Mouse (Mus musculus): Measurements from ENCODE around the gene Ndufaf2. TPM values are rescaled to one million over a fixed set of nuclear protein-coding genes. Genes with fewer than 3 reads are reported as not detected.
A peak's percentile ranks its signal among the peaks of the same experiment; 100 is the strongest.

Gene Ndufaf2
- polyA plus RNA-seq, 1 experiment, result 4.4 TPM

DNA sequence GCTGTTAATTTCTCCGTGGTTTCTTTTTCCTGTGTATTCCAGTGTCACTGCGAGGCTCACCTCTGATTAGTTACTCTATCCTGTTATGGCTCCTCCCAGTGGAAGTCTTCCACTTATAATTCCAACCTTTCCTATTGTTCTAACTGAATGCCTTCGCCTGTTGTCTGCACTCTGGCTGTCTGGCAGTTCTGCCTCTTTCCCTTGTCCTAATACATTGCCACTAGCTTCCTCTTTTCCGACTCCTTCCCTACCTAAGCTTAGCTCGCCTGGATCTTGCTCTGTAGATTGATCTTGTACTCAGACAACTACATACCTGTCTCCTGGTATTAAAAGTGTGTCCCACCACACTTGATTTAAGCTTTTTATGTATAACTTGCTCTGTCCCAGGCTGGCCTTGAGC lies 22.4 kb upstream of the Ndufaf2 start:
- Histone ChIP-seq H3K36me3 (ENCODE audit: control insufficient read depth) (peaks cover 81% of the 10 kb centered on the region), H3K27me3 (ENCODE audit: control insufficient read depth) (no peaks in the 10 kb centered on the region), H3K4me1 (ENCODE audit: control insufficient read depth) (no peaks in the 10 kb centered on the region), H3K9me3 (ENCODE audit: control insufficient read depth, low read length) (no peaks in the 10 kb centered on the region), H3K4me3 (replicated peaks) (no peak overlapping the region)
- no peak for TF ChIP-seq TAL1 (IDR thresholded peaks at IDR 0.05; ENCODE audit: low read length)
- TF ChIP-seq GATA1 (IDR thresholded peaks at IDR 0.05; ENCODE audit: low read length), result no peak

DNA sequence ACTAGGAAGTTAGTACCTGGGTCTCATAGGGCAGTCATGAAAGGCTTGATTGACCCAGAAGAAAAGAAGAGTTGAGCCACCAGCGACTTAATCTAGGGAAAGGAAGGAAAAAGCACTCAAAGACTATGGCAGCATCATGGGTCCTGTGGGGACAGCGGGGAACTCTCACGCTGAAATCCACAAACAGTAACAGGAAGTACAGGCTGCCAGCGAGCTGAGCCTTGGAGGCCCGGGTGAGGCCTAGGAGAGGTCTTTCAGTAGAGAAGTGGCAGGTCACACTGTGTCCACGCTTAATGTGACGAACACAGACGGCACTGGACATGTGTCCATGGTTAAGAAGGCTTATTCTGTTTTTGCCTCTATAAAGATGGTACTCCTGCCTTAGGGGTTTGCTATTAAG lies 21.2 kb upstream of the Ndufaf2 start:
- Histone ChIP-seq H3K4me3 (replicated peaks) (no peak overlapping the region), H3K9me3 (ENCODE audit: control insufficient read depth, low read length) (no peaks in the 10 kb centered on the region), H3K27me3 (ENCODE audit: control insufficient read depth) (no peaks in the 10 kb centered on the region), H3K4me1 (ENCODE audit: control insufficient read depth) (no peaks in the 10 kb centered on the region), H3K36me3 (ENCODE audit: control insufficient read depth) (peaks cover 76% of the 10 kb centered on the region)
- no peak for TF ChIP-seq GATA1 (IDR thresholded peaks at IDR 0.05; ENCODE audit: low read length)
- TF ChIP-seq TAL1 (IDR thresholded peaks at IDR 0.05; ENCODE audit: low read length), result no peak

DNA sequence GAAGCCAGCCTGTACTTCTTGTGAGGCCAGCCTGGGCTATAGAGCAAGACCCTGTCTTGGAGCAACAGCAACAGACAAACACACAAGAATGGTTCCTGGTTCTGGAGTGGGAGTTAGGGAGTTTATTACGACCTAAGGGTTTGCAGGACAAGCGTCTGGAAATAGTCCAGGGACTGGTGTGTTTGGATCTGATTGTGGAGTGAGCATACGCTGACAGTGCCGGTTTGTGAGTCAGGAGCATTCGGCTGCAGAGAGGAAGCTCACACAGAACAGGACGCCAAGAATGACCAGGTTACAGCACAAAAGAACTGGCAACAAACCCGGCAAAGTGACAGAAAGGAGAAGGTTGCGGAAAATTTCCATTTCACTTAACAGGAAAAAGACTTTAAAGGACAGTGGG lies 12.1 kb upstream of the Ndufaf2 start:
- no peaks in the 10 kb centered on the region for H3K4me1 ChIP-seq (ENCODE audit: control insufficient read depth)
- peaks cover 51% of the 10 kb centered on the region for H3K36me3 ChIP-seq (ENCODE audit: control insufficient read depth)
- TF ChIP-seq GATA1 (IDR thresholded peaks at IDR 0.05; ENCODE audit: low read length) (no peak), TAL1 (IDR thresholded peaks at IDR 0.05; ENCODE audit: low read length) (no peak)
- H3K4me3 ChIP-seq (replicated peaks), result no peak overlapping the region
- no peaks in the 10 kb centered on the region for H3K9me3 ChIP-seq (ENCODE audit: control insufficient read depth, low read length)
- H3K27me3 ChIP-seq (ENCODE audit: control insufficient read depth), result no peaks in the 10 kb centered on the region

DNA sequence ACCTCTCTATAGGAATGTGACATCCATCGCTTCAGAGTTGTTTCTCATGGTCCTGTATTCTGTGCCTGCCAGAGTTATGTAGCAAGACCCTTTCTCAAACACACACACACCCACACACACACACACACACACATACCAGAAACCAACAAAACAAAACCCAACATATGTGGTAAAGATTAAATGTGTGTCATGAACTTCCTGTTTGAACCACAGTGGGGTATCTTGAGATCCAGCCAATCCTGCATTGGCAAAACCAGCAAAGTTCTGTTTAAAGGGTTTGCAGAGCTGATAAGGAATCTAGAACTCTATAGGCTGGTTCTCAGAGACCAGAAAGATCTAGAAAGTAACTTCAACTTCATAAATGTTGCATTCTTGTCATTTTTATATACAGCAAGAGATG lies 11.6 kb upstream of the Ndufaf2 start:
- no peaks in the 10 kb centered on the region for H3K9me3 ChIP-seq (ENCODE audit: control insufficient read depth, low read length)
- H3K4me1 ChIP-seq (ENCODE audit: control insufficient read depth), result no peaks in the 10 kb centered on the region
- H3K36me3 ChIP-seq (ENCODE audit: control insufficient read depth), result peaks cover 49% of the 10 kb centered on the region
- no peak for TF ChIP-seq GATA1 (IDR thresholded peaks at IDR 0.05; ENCODE audit: low read length)
- no peak for TF ChIP-seq TAL1 (IDR thresholded peaks at IDR 0.05; ENCODE audit: low read length)
- H3K4me3 ChIP-seq (replicated peaks), result no peak overlapping the region
- H3K27me3 ChIP-seq (ENCODE audit: control insufficient read depth), result no peaks in the 10 kb centered on the region

DNA sequence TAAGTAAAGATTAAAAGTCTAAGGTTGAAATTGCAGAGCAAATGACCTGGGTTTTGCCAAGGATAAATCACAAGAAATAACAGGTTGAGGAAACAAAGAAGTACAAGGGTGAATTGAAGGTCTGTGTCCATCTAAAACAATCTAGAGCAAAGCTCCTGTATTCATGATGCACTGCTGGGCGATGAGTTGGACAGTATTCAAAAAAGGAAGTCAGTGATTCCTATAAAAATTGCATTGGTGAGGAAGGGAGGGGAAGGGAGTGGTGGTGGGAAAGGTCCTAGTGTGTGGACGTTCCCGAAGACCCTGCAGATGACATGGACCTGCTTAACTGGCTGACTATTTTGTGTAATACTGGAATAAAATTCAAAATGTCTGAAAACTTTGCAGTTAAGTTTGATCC lies 6.2 kb upstream of the Ndufaf2 start:
- peaks cover 30% of the 10 kb centered on the region for H3K36me3 ChIP-seq (ENCODE audit: control insufficient read depth)
- TF ChIP-seq TAL1 (IDR thresholded peaks at IDR 0.05; ENCODE audit: low read length), result no peak
- TF ChIP-seq GATA1 (IDR thresholded peaks at IDR 0.05; ENCODE audit: low read length), result no peak

DNA sequence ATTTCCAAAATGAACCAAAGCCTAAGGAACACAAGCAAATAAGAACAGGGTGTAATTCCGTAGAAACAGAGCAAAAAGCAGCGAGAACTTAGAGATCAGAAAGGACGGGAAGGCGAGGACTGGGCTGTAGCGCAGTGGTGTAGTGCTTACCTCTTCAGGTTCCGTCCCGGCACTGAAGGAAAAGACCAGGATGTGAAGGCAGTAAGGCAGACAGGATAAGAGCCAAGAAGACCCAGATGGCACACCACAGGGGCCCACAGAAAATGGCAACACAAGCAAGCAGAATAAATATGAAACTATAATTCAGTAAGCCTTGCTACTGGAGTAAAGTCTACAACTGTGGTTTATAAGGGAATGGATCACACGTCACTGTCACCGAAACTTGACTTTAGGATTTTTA lies 5.5 kb upstream of the Ndufaf2 start:
- Histone ChIP-seq H3K9me3 (ENCODE audit: control insufficient read depth, low read length) (no peaks in the 10 kb centered on the region), H3K36me3 (ENCODE audit: control insufficient read depth) (peaks cover 30% of the 10 kb centered on the region), H3K4me1 (ENCODE audit: control insufficient read depth) (peaks cover 9% of the 10 kb centered on the region), H3K27me3 (ENCODE audit: control insufficient read depth) (no peaks in the 10 kb centered on the region), H3K4me3 (replicated peaks) (no peak overlapping the region)
- TF ChIP-seq TAL1 (IDR thresholded peaks at IDR 0.05; ENCODE audit: low read length) (no peak), GATA1 (IDR thresholded peaks at IDR 0.05; ENCODE audit: low read length) (no peak)

More for the DNA sequence above, 6.2 kb upstream of the Ndufaf2 start:
- Histone ChIP-seq H3K27me3 (ENCODE audit: control insufficient read depth) (no peaks in the 10 kb centered on the region), H3K9me3 (ENCODE audit: control insufficient read depth, low read length) (no peaks in the 10 kb centered on the region), H3K4me3 (replicated peaks) (no peak overlapping the region), H3K4me1 (ENCODE audit: control insufficient read depth) (peaks cover 3% of the 10 kb centered on the region)

DNA sequence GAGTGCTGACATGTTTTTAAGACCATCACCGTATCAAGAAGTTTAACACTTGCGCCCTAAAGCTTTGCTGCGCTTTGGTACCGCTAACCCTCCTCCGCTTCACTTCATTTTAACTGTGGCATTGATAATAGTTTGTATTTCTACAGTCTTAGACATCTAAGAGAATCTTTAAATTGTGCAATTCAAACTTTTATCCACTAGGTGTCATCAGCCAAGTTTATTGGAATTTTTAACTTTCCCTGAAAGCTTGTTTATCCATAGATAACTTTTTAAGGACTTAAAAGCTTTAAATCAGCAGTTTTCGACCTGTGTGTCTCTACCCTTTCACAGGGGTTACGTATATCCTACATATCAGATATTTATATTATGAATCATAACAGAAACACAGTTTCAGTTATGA lies 1.5 kb upstream of the Ndufaf2 start:
- Histone ChIP-seq H3K4me3 (replicated peaks) (peak overlapping the region; percentile 87), H3K27me3 (ENCODE audit: control insufficient read depth) (no peaks in the 10 kb centered on the region), H3K9me3 (ENCODE audit: control insufficient read depth, low read length) (no peaks in the 10 kb centered on the region), H3K36me3 (ENCODE audit: control insufficient read depth) (peaks cover 20% of the 10 kb centered on the region), H3K4me1 (ENCODE audit: control insufficient read depth) (peaks cover 21% of the 10 kb centered on the region)
- no peak for TF ChIP-seq TAL1 (IDR thresholded peaks at IDR 0.05; ENCODE audit: low read length)
- no peak for TF ChIP-seq GATA1 (IDR thresholded peaks at IDR 0.05; ENCODE audit: low read length)

DNA sequence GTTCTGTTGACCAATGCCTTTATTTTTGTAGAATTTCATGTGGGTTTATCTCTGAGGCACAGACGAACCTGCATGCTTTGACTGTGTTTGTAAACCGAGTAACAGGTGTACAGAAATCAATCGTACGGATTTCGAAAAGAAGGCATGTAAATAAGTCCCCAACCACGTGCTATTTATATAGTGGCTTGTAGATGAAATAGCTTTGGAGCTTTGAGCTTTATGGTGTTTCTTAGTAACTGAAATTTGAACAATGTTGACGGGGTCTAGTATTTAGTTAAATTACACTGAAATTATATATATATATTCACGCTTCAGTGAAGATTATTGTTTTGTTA lies 785 bp upstream of the Ndufaf2 start:
- Histone ChIP-seq H3K4me1 (ENCODE audit: control insufficient read depth) (peaks cover 21% of the 10 kb centered on the region), H3K4me3 (replicated peaks) (peak overlapping the region; percentile 87), H3K9me3 (ENCODE audit: control insufficient read depth, low read length) (no peaks in the 10 kb centered on the region), H3K36me3 (ENCODE audit: control insufficient read depth) (peaks cover 20% of the 10 kb centered on the region), H3K27me3 (ENCODE audit: control insufficient read depth) (no peaks in the 10 kb centered on the region)
- no peak for TF ChIP-seq TAL1 (IDR thresholded peaks at IDR 0.05; ENCODE audit: low read length)
- TF ChIP-seq GATA1 (IDR thresholded peaks at IDR 0.05; ENCODE audit: low read length), result no peak

DNA sequence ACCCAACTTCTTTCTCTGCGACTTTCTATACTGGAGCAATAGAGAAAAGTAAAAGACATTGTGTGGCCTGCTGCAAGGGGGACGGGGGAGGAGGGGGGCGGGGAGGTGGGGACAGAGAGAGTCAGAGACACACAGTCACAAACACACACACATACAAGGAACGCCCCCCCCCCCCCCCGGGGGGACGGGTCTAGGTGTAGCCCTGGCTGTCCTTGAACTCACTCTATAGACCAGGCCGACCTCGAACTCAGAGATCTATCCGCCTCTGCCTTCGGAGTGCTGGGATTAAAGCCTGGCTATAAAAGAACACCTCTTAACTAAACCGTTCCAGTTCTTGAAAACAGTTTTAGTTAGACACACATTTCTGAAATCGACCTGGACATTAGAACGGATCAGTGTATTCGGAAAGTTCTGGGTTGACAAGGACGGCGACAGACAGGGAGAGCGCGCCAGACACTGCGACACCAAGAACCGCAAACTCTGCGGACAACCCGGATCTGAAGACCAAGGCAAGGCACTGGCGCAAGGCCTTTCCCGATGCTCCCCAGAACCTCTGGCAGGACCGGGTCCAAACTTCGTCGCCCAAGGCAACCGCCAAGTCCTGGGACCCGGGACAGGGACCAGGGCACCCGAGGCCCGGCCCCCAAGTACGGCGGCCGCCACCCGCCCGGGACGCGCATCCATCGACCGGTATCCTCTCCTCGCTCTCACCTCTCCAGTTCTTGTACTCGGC lies 525 bp downstream of the Ndufaf2 start:
- no peak for TF ChIP-seq GATA1 (IDR thresholded peaks at IDR 0.05; ENCODE audit: low read length)
- TF ChIP-seq TAL1 (IDR thresholded peaks at IDR 0.05; ENCODE audit: low read length), result no peak
- H3K4me1 ChIP-seq (ENCODE audit: control insufficient read depth), result peaks cover 21% of the 10 kb centered on the region
- H3K36me3 ChIP-seq (ENCODE audit: control insufficient read depth), result peaks cover 14% of the 10 kb centered on the region
- H3K27me3 ChIP-seq (ENCODE audit: control insufficient read depth), result no peaks in the 10 kb centered on the region
- H3K9me3 ChIP-seq (ENCODE audit: control insufficient read depth, low read length), result no peaks in the 10 kb centered on the region
- peak overlapping the region; percentile 87 for H3K4me3 ChIP-seq (replicated peaks)

DNA sequence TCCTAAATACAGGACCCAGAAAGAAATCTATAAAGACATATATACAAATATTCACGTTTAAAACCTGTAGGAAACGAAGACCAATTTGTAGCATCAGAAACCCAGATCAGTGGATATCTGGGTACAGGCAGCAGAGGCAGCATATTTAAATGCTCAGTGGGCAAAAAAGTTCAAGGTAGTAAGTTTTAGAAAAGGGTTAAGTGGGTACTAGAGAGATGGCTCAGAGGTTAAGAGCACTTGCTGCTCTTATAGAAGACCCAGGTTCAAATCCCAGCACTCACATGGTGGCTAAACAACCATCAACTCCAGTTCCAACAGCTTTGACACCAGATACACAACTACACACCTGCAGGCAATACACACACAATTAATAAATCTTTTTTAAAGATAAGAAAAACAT lies 1.3 kb downstream of the Ndufaf2 start:
- Histone ChIP-seq H3K9me3 (ENCODE audit: control insufficient read depth, low read length) (no peaks in the 10 kb centered on the region), H3K36me3 (ENCODE audit: control insufficient read depth) (peaks cover 12% of the 10 kb centered on the region), H3K27me3 (ENCODE audit: control insufficient read depth) (no peaks in the 10 kb centered on the region), H3K4me3 (replicated peaks) (no peak overlapping the region), H3K4me1 (ENCODE audit: control insufficient read depth) (peaks cover 21% of the 10 kb centered on the region)
- TF ChIP-seq TAL1 (IDR thresholded peaks at IDR 0.05; ENCODE audit: low read length) (no peak), GATA1 (IDR thresholded peaks at IDR 0.05; ENCODE audit: low read length) (no peak)
